Mouse (Mus musculus) hindbrain, embryonic 11.5 days (tissue): ENCODE measurements around the gene Ttc25. TPM values are rescaled to one million over a fixed set of nuclear protein-coding genes. Genes with fewer than 3 reads are reported as not detected.

Experiments used
- ATAC-seq: fragments of 200-750 bp; cut with Nextera tagmentation; 2 replicates; pipeline ENCODE4 v1.8.0; 2017; ENCODE audit warnings: mild to moderate bottlenecking, moderate TSS enrichment, moderate library complexity; ENCODE audit not compliant: low FRiP score
- DNase-seq: peaks from one replicate; pipeline ENCODE4 v3.0.0-alpha.2; 2015; ENCODE audit warnings: low spot score
- H3K27ac ChIP-seq: fragments of 300-500 bp; sonication (generic); 2 replicates; pipeline ENCODE4 v1.5.1; 2014; ENCODE audit warnings: mild to moderate bottlenecking, low read depth, low read length
- H3K27me3 ChIP-seq: fragments of 300-500 bp; sonication (generic); 2 replicates; pipeline ENCODE4 v1.6.1; 2014; ENCODE audit warnings: mild to moderate bottlenecking, low read length, moderate library complexity, mixed read lengths; ENCODE audit not compliant: control insufficient read depth, insufficient read depth
- H3K36me3 ChIP-seq: fragments of 300-500 bp; sonication (generic); 2 replicates; pipeline ENCODE4 v1.6.1; 2014; ENCODE audit warnings: mild to moderate bottlenecking, low read length, moderate library complexity, mixed read lengths; ENCODE audit not compliant: control insufficient read depth, insufficient read depth
- H3K4me1 ChIP-seq: fragments of 300-500 bp; sonication (generic); replicated peaks from 2 replicates; pipeline ENCODE4 v1.6.1; 2014; ENCODE audit warnings: low read length, mixed read lengths; ENCODE audit not compliant: control insufficient read depth, insufficient read depth
- H3K4me2 ChIP-seq: fragments of 300-500 bp; sonication (generic); replicated peaks from 2 replicates; pipeline ENCODE4 v1.6.1; 2014; ENCODE audit warnings: mild to moderate bottlenecking, low read depth, low read length
- H3K4me3 ChIP-seq: fragments of 300-500 bp; sonication (generic); 2 replicates; pipeline ENCODE4 v1.5.1; 2014; ENCODE audit warnings: low read depth, low read length
- H3K9ac ChIP-seq: fragments of 300-500 bp; sonication (generic); 2 replicates; pipeline ENCODE4 v1.6.1; 2014; ENCODE audit warnings: low read depth, low read length
- H3K9me3 ChIP-seq: fragments of 300-500 bp; sonication (generic); 2 replicates; pipeline ENCODE4 v1.6.1; 2016; ENCODE audit warnings: low read length; ENCODE audit not compliant: control insufficient read depth
- WGBS: fragments of 180-500 bp; shearing (Covaris S2); extraction: QIAGEN DNeasy Blood & Tissue Kit; methylation state at CpG from one replicate; pipeline ENCODE4 v1.1.7; 2014; 5-methylcytosine and 5-hydroxymethylcytosine counted together
- polyA plus RNA-seq: library from polyadenylated mRNA; unstranded; fragments of >200 nt; fragmentation: Nextera tagmentation; extraction: Ambion mirVana; gene quantifications from 2 replicates; pipeline ENCODE4 v1.2.1, GENCODE M21; 2014

Ttc25 gene
- polyA plus RNA-seq, 1 experiment from 2014 or later, result 2.6 TPM

DNA sequence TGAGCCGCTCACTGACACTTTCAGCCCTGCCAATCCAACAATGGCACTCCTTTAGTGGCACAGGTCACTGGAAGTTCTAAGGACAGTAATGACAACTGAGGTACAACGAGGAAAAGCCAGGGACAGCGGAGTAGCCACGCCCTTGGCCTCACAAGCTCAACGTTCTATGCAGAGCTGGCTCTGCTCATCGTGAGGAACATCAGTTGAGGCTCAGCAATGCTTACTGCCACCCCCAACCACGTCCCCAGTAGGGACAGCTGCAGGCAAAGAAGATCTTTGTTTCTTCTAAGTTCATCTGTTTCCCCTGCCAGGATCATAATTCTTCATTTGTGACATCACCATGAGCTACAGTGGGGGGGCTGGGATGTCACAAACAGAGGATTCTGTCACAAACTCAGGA lies 49.2 kb downstream of the Ttc25 start:
- Histone ChIP-seq H3K9ac (no peak overlapping the region), H3K4me1 (no peaks in the 10 kb centered on the region), H3K36me3 (peaks cover 19% of the 10 kb centered on the region), H3K27ac (no peak overlapping the region), H3K9me3 (no peaks in the 10 kb centered on the region), H3K4me3 (no peak overlapping the region), H3K27me3 (no peaks in the 10 kb centered on the region), H3K4me2 (no peak overlapping the region)
- 93% methylated on average over 7 of the region's 7 CpGs for WGBS
- ATAC-seq, result no peak
- DNase-seq, result no peak

DNA sequence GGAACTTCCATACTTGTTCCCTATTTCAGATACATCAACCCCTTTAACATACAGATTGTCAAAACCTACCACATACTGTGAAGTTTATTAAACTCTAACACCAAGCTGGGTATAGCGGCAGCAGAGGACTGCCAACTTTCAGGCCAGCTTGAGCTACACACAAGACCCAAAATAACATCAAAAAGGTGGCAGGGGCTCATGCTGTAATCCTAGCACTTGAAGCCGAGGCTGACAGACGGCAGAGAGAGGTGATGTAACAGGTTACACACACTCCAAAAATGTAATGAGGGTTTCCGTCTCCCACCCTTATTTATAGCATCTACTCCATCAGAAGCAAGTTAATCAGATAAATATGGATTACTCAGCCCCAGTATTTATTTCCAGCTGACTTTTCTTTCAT lies 50.1 kb downstream of the Ttc25 start:
- Histone ChIP-seq H3K9me3 (no peaks in the 10 kb centered on the region), H3K4me3 (no peak overlapping the region), H3K4me1 (no peaks in the 10 kb centered on the region), H3K27me3 (no peaks in the 10 kb centered on the region), H3K36me3 (peaks cover 17% of the 10 kb centered on the region), H3K4me2 (no peak overlapping the region), H3K27ac (no peak overlapping the region), H3K9ac (no peak overlapping the region)
- no peak for DNase-seq
- WGBS, result 91% methylated on average over 4 of the region's 4 CpGs
- no peak for ATAC-seq

DNA sequence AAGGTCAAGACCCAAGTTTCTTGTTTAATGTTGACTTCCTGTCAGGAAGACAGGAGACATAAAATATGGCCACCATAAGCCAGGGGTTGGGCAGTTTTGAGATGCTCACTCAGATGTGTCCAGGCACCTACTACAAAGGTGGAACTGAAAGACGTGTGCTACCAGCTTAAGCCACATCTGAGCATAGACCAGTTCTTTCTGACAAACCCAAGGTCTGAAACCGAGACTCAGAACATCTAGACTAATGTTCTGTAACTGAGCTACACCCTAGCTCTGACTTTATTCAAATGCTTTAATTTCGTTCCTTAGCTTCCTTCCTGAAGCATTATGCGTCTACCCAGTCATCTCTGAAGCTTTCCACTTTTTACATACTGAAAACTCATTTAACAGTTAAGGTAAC lies 52.7 kb downstream of the Ttc25 start:
- no peak for ATAC-seq
- peaks cover 14% of the 10 kb centered on the region for H3K36me3 ChIP-seq

DNA sequence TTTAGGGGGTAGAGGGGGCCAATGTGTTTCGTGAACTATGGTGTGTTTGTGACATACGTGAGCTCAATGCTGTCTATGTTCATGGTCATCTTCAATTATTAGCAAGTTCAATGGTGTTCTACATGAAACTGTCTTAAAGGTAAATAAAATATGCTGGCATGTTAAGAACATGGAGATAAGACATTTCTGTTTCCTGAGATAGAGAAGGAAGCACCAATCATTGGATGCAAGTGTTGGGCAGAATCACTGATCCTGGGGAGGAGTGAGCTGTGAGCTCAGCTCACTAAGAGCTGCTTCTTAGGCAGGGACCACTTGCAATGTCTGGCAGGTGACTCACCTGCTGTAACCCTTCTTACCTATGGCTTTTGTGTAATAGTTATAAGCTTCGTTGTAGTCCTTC lies 56.0 kb downstream of the Ttc25 start:
- H3K4me2 ChIP-seq, result no peak overlapping the region
- ATAC-seq, result no peak
- H3K36me3 ChIP-seq, result peaks cover 7% of the 10 kb centered on the region
- H3K9ac ChIP-seq, result no peak overlapping the region
- 96% methylated on average over 3 of the region's 3 CpGs for WGBS
- no peaks in the 10 kb centered on the region for H3K4me1 ChIP-seq
- H3K27me3 ChIP-seq, result no peaks in the 10 kb centered on the region
- no peak overlapping the region for H3K4me3 ChIP-seq
- no peaks in the 10 kb centered on the region for H3K9me3 ChIP-seq
- no peak for DNase-seq
- no peak overlapping the region for H3K27ac ChIP-seq

More for the DNA sequence above, 52.7 kb downstream of the Ttc25 start:
- no peak for DNase-seq
- Histone ChIP-seq H3K27me3 (no peaks in the 10 kb centered on the region), H3K9me3 (no peaks in the 10 kb centered on the region), H3K4me3 (no peak overlapping the region), H3K9ac (no peak overlapping the region), H3K4me2 (no peak overlapping the region), H3K4me1 (no peaks in the 10 kb centered on the region), H3K27ac (no peak overlapping the region)
- 93% methylated on average over 4 of the region's 4 CpGs for WGBS

GRCm38 (mm10) chr11:100603155-100603554 lies 57.7 kb downstream of the Ttc25 start:
- ATAC-seq, result no peak
- WGBS, result 92% methylated on average over 9 of the region's 9 CpGs
- no peaks in the 10 kb centered on the region for H3K4me1 ChIP-seq
- no peaks in the 10 kb centered on the region; the same call in none of the 2 replicates for H3K36me3 ChIP-seq
- no peak overlapping the region for H3K4me2 ChIP-seq
- H3K4me3 ChIP-seq, result no peak overlapping the region
- no peak overlapping the region for H3K27ac ChIP-seq
- DNase-seq, result no peak
- no peaks in the 10 kb centered on the region for H3K9me3 ChIP-seq
- H3K9ac ChIP-seq, result no peak overlapping the region
- no peaks in the 10 kb centered on the region for H3K27me3 ChIP-seq

DNA sequence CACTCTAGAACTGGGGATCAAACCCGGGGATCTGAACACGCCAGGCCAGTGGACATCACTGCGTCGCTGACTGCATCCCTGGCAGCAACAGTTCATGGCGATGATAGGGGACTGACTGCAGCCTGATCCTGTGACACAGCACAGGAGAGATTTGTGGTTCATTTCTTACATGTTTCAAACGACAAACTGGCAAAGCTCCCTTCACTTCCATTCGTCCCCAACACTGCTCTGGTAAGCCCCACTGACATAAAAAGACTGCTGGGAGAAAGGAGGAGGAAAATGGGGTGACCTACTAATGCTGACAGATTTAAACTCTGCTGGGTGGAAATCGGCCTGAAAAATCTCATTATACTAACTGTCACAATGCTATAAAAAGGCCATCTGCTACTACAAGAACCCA lies 58.4 kb downstream of the Ttc25 start:
- DNase-seq (no peak), ATAC-seq (no peak)
- Histone ChIP-seq H3K27me3 (no peaks in the 10 kb centered on the region), H3K9ac (no peak overlapping the region), H3K4me3 (no peak overlapping the region), H3K27ac (no peak overlapping the region), H3K4me2 (no peak overlapping the region), H3K4me1 (no peaks in the 10 kb centered on the region), H3K9me3 (no peaks in the 10 kb centered on the region), H3K36me3 (no peaks in the 10 kb centered on the region; the same call in 1 of the 2 replicates)
- 92% methylated on average over 8 of the region's 8 CpGs for WGBS

DNA sequence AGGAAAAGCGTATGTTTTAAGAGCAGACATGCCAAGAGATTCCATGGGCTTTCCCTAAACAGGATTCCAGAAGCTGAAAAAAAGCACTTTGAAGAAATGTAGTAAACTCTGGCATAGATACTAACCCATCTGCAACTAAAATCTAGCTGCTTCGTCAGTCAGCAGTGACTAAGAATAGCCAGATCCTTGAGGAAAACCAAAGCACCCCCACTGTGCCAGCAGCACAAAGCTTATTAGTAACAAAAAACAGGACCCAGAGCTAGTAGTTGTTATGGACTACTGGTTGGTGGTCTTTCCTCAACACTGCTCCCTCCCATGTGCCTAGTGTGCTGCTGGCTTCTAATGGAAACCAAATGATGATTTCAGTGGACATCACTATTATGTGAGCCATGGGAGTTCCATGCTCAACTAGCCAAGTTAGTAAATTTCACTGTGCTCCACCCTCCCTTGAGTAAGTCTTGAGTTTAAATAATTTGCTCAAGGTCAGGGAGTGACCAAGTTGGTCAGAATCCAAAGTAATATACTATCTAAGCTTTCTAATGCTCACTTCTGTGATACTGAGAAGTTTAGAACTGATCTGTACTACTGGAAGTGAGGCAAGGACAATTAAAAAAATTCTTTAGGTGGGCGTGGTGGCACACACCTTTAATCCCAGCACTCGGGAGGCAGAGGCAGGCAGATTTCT lies 59.1 kb downstream of the Ttc25 start:
- Histone ChIP-seq H3K27ac (no peak overlapping the region), H3K9me3 (no peaks in the 10 kb centered on the region), H3K27me3 (no peaks in the 10 kb centered on the region), H3K4me3 (no peak overlapping the region), H3K36me3 (no peaks in the 10 kb centered on the region), H3K4me1 (no peaks in the 10 kb centered on the region), H3K9ac (no peak overlapping the region), H3K4me2 (no peak overlapping the region)
- 90% methylated on average over 4 of the region's 4 CpGs for WGBS
- no peak for ATAC-seq
- no peak for DNase-seq

GRCm38 (mm10) chr11:100605451-100605850 lies 60.0 kb downstream of the Ttc25 start:
- Histone ChIP-seq H3K4me3 (no peak overlapping the region), H3K27ac (no peak overlapping the region), H3K9ac (no peak overlapping the region), H3K9me3 (no peaks in the 10 kb centered on the region), H3K36me3 (no peaks in the 10 kb centered on the region), H3K4me1 (no peaks in the 10 kb centered on the region), H3K27me3 (no peaks in the 10 kb centered on the region), H3K4me2 (no peak overlapping the region)
- ATAC-seq (no peak), DNase-seq (no peak)
- 91% methylated on average over 10 of the region's 10 CpGs for WGBS

DNA sequence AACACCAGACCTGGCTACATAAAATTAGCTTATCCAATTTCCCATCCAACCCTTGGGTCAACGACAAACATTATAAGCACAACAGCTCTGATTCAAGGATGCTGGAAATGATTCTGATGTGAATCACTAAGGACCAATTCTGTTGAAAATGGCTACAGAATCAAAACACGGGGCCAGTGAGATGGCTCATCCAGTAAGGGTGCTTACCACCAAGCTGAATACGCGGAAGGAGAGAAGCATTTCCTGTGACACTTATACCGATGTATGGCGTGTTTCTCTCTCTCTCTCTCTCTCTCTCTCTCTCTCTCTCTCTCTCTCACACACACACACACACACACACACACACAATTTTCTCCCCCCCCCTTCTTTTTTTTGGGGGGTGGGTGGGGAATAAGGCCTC lies 61.7 kb downstream of the Ttc25 start:
- Histone ChIP-seq H3K9me3 (no peaks in the 10 kb centered on the region), H3K27me3 (no peaks in the 10 kb centered on the region), H3K4me1 (no peaks in the 10 kb centered on the region), H3K4me2 (no peak overlapping the region), H3K9ac (no peak overlapping the region), H3K36me3 (no peaks in the 10 kb centered on the region), H3K27ac (no peak overlapping the region), H3K4me3 (no peak overlapping the region)
- ATAC-seq (no peak), DNase-seq (no peak)
- 97% methylated on average over 6 of the region's 6 CpGs for WGBS
